Mouse (Mus musculus): ENCODE measurements around the gene Gpi1.

GRCm38 (mm10) chr7:34213281-34213680 lies 16.9 kb downstream of the Gpi1 start:
- TF ChIP-seq POLR2A (IDR thresholded peaks at IDR 0.05; ENCODE audit: insufficient read depth, low read length), result no peak
- no peak for TF ChIP-seq CTCF (IDR thresholded peaks at IDR 0.05; ENCODE audit: low read depth, low read length)

Data from ES-Bruce4 (cell line).